Mouse (Mus musculus) frontal cortex, postnatal 25 days (tissue): Measurements from ENCODE around the gene Atp10a.

Experiments
- DNase-seq, 2 experiments: peaks; one replicate each; pipeline ENCODE4 v3.0.0; 2022; ENCODE audit warnings: low spot score in 2 of 2

The Atp10a gene

DNA sequence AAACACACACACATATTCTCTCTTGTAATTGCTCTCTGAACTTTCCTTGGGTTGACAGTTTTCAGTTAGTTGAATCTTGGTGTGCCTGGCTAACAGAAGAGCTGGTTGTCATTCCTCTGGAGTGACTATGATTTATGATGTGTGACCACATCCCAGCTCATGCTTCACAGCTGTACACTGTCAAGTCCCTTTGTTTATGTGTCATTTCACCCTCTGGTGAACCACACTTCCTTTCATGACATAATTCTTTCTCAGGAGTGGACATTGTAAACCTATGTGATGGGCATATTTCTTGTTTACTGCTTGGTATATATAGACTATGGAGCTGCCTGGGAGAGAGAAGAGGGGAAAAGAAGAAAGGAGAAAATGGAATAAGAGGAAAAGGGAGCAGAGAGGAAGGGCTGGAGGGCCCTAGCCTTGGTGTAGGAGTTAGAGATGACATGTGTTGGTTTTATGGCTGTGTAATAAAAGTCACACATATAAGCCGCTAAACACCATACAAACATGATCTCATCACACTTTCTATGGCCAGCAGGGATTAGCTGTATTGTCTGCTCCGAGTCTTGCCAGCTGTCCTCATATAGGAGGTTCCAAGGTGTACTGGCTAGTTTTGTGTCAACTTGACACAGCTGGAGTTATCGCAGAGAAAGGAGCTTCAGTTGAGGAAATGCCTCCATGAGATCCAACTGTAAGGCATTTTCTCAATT, 81.0 kb downstream of the Atp10a start:
- DNase-seq: no peak

DNA sequence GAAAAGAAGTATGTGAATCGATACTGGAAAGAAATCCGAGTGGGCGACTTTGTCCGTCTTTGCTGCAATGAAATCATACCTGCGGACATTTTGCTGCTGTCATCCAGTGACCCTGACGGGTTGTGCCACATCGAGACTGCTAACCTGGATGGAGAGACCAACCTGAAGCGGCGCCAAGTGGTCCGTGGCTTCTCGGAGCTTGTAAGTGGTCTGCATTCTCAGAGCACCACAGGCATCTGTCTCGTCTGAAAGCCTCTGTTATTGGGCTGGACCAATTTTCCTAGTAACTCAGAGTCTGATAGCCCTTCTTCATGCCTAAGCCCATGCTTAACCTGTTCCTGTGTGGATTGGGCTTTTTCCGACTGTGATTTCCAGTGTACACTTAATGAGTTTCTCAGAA, 84.2 kb downstream of the Atp10a start:
- no peak for DNase-seq

DNA sequence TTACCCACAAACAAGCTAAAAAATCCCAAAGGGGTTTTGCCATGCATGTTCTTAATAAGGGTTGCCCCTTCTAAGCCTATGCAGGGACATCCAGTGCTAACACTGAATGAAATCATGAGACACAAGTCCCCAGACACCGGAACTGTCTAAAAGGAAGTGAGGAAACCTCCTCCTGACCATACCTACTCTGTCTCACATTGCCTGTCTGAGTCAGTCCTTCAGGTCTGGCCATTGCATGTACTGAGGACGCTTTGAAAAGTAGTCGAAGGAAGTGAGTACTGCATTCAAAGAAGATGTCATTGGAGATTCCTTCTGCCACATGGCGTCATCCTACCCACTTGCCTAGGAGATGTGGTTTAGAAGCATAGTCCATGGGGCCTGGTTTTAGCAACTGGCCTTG, 84.9 kb downstream of the Atp10a start:
- no peak for DNase-seq

DNA sequence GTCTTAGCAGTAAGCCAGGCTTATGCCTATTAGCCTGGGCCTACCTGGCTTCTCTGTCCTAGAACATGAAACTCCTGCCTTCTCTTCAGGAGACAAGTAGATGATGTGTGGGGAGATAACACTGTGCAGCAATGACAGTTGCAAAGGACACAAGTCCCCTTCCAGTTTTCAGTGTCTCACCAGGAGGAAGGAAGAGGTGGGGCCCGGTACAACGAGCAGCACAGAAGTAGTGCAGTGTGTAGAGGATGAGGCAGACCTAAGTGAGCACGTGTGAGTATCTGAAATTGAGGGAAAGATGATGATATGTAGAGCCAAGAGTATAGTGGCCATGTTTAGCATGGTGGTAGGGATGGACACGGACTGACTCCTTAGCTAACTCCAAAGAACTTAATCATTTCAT, 86.0 kb downstream of the Atp10a start:
- no peak for DNase-seq

DNA sequence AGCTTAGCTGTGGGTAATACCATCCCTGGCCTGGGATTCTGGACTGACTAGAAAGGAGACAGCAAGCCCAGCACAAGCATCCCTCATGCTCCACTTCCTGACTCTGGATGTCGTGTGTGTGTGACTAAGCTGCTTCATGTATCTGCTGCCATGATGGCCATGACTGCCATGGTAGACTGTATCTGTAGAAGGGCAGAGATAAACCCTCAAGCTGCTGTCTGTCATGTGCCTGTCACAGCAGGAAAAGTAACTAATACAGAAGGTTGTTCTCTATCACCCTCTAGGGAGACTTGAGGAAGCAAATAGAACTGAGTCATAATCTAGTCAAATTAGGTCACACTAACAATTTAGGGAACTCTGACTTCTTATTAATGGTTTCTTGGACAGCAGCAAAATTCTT, 86.7 kb downstream of the Atp10a start:
- DNase-seq: no peak

DNA sequence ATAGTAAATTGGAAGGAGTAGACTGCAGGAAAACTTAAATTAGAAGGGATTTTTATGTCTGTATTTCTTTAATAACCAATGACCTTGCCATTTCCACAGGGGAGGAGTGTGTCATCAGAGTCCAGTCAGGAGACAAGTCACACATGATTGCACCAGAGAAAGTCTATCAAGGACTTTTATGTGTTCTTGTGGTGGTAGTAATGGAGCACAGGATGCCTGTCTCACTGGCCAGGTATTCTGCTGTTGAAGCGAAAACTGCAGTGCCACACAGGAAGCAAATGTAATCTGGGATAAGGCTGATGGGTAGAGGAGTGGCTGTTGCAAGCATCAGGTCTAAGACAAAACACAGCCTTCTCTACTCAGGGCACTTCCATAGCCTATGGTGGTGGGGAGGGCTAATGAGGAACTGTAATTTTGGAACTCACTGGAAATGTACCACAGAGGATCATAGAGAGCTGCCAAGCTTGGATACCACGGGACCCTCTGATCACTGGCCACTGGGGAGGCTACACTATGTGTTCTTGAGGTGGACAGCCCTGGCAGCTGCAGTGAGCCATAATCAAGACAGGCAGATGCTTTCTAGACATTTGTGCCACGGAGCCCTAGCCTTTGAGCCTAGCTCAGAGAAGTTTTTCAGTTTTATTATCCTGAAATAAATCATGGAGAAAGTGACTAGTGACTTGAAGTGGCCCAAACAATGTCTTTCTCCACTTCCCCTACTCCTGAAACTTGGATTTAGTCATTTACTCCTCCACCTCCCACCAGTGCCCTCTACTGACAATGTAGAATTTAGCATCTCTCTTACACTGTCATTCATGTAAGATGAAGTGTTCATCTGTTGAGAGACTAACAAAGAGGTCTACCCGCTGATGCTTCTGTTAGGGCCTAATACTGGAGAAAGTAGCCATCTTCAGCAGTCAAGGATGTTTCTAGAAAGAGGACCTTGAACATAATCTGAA, 87.7 kb downstream of the Atp10a start:
- no peak for DNase-seq

DNA sequence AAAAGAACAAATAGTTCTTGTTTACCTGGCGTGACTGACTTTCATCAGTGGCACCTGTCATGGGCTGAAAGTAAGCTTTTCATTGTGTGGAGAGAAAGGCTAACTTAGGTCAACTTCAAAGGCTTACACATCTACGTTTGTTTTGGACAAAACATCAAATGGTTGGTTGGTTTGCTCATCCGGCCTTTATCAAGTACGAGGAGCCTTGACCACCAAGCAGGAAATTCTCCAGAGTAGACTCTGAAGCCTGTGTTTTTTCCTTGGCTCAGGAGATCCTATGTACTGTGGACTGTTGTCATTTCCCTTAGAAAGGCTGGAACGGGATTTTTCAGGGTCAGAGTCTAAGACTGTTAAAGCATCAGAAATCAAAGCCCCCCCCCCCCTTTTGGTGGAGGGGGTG, 90.9 kb downstream of the Atp10a start:
- no peak for DNase-seq

DNA sequence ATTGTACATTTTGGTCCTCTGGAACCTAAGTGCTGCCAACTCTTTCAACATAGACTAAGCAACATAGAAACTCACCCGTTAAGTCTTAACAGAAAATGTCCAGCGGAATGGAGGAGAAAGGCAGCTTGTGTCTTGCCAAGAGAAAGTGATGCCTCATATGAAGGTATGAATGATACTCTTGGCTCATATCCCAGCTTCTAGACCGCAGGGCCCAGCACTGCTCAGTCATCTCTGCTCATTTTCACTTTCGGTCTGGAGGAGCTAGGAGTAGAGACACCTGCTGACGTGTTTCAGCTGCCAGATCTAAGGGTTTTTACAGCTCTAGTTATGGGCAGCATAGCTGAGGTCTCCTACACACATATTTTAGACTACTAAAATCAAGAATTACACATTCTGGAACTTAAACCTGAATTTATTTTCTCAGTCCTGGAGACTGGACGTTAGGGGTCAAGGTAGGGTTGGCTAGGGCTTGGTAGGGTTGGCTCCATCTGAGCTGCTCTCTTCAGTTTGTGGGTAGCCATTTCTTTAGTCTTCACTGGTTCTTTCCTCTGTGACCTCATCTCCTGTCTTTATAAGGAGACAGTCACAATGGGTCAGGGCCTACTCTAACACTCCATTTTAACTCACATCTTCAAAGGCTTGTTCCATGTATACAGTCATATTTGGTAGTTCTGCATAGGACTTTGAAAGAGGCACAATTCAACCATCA, 94.1 kb downstream of the Atp10a start:
- no peak for DNase-seq

DNA sequence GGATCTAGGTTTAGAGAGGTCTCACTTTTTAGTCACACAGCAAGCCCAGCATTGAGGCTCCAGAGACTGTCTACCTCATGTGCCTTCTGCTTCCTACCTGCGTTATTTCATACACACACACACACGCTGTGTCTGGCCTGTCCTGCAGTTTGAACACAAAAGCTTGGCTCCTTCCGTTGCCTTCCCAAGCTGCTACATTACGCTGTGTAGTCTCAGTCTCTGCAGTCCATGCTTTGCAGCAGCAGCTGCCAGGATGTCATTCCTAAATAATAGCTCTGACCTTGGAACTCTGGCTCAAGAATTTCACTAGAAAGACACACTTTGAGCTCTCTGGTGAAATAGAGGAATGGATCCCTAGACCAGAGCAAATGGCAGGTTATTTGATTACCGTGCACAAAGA, 96.1 kb downstream of the Atp10a start:
- no peak for DNase-seq

DNA sequence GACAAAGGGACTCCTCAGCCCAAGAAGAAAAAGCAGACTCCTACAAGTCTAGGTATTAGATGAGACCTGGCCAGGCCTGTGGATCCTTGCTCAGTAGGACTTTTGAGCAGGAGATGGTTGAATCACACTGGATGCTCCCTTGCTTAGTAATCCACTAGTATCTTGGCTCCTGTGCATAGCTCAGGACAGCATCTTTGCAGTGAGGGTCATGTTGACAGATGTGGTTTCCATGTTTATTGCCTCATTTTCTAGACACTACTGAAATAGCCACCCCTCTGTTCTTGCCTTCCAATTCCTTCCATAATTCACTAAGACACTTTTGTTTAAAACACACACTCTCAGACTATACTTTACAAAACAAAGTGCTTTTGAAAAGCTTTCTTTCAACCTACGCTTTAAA, 98.1 kb downstream of the Atp10a start:
- DNase-seq: no peak

DNA sequence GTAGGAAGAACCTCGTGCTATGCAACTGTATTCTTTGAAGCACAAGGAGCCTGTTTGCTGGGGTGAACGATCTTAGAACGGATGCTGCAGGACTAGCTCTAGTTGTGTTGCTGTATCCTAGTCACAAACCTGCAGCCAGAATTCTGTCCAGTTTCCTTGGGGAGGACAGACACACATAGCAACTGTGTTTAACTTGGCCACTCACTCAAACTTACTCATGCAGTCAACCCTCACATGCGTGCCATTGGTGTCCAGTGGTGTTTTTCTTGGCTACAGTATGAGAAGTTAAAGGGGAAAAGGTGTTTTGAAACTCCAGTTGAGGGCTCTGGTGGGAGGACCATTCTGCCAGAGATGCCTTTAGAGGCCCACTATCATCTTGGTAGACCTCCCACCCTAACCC, 98.6 kb downstream of the Atp10a start:
- no peak for DNase-seq

DNA sequence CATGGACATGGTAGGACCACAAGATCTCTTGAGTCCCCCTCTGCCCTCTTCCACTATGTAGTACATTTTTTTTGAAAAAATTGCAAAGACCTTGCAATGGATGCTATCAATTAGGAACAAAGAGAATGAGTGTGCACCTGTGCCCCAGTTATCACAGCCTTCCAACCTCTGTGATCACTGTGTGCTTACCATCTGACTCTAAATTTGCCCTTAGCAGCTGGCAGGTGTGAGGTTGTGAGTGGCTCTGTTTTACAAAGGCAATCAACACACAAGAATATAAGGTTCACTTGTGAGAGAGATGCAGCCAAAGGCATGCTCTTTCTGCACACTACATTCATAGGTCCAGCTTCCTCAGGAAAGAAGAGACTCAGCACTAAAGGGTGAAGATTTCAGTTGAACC, 99.1 kb downstream of the Atp10a start:
- no peak for DNase-seq

DNA sequence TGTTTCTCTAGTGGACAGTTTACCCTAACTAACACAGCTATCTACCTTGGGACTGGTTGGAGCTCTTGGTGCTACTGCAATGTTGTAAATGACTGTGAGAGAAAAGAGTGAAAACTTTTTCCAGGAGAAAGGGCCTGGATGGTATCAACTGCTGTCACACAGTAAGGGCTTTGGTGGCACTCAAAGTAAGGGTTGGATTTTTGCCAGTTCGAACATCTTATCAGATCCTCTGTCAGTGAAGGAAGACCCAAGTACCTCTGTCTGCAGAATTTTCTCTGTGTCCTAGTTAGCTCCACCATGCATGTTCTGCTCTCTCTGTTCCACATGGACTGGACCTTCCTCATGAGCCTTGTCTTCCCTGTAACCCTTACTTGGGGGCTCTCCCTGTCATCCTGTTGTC, 99.9 kb downstream of the Atp10a start:
- DNase-seq: no peak

DNA sequence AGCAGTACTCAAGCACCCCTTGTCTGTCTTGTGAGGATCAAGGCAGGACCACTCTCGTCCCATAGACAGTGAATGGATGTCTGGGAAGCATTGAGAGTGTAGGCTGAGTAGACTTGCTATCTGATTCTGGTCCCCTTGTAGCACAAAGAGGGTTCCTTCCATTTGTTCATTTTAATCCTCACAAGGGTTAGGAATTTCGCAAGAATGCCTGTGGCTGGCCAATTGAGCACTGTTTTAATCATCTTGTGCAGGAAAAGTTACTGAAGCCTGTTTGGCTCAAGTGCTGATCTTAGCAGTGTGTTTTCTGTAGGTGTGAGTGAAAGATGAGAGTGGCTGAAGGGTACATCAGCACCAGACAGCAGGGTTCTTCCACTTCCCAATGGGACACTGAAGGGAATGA, 101.4 kb downstream of the Atp10a start:
- no peak for DNase-seq

DNA sequence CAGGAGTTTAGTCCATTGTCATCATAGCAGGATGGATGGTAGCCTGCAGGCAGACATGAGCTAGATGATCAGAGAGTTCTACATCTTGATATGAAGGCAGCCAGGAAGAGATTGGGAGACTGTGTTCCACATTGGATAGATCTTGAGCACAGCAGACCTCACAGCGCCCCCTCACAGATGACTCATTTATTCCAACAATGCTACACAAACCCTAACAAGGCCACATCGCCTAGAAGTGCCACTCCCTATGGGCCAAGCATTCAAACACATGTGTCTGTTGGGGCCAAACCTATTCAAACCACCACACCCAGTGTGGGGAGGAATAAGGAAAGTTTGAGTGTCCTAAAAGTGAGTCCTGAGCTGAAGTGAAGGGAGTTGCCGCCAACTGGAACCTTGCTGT, 102.4 kb downstream of the Atp10a start:
- DNase-seq: no peak

DNA sequence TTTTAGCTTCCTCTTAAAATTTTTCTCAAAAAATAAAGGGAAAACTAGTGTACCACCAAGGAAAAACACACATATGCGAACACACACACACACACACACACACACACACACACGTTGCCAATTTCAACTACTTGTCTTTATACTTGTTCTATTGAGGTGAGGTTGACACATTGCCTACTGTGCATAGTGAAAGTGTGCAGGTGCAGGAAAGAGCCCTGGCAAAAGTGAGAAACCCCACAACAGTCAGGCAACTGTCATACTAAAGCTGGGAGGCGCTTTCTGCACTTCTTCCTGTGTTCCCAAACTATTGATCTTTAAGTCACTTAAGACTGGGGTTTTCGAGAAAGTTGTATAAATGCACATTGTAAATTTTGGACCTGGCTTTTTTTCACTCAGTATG, 103.3 kb downstream of the Atp10a start:
- DNase-seq: no peak

DNA sequence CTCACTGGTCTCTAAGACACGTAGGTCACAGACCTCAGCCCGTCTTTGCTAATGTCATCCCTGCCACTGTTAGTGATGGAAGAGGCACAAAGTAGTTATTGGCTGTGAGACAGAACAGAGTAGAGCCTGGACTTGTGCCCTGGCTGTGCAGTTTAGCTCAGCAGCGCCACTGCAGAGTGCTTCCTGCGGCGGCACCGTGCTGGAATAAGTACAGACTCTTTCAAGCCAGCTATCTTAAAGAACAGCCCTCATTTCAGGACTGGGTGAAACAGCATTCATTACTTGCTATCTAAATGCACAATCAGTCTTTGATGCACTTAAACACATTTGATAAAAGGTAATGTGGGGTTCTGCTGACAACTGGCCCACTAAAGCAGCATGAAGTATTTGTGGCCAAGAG, 111.3 kb downstream of the Atp10a start:
- DNase-seq: peak in 1 of 2 experiments; percentile 25

DNA sequence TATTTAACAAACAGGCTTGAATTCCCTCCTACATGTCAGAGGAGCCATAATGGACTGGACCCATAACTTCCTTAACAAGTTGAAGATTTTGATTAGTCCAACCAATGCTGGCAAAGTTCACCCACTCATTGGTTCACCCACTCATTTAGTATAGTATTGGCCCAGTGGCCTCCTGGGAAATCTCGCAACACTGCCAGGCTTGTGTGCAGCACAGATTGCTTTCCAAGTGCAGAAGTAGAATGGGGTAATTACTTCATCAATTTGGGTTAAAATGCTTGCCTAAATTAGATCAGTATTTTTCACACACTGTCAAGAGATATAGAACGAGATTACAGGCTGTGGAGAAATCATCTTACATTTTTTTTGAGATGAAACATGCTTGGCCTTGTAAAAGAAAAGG, 112.3 kb downstream of the Atp10a start:
- no peak for DNase-seq

DNA sequence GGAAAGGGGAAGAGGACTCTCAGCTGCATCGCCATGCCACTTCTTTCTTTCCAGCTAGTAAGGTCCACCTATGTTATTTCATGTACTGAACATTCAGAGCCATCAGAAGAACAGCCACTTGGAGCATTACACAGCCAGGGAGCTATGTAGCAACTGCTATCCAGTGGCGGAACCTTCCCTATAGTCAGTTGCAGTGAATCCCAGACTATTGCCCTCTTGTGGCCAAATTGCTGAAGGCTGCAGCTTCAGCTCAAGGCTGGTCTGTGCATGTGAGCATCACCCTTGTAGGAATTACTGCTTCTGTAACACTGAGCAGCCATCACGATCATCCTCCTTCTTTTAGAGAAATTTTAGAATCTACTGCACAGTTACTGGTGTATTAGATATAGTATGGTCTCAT, 114.3 kb downstream of the Atp10a start:
- no peak for DNase-seq

DNA sequence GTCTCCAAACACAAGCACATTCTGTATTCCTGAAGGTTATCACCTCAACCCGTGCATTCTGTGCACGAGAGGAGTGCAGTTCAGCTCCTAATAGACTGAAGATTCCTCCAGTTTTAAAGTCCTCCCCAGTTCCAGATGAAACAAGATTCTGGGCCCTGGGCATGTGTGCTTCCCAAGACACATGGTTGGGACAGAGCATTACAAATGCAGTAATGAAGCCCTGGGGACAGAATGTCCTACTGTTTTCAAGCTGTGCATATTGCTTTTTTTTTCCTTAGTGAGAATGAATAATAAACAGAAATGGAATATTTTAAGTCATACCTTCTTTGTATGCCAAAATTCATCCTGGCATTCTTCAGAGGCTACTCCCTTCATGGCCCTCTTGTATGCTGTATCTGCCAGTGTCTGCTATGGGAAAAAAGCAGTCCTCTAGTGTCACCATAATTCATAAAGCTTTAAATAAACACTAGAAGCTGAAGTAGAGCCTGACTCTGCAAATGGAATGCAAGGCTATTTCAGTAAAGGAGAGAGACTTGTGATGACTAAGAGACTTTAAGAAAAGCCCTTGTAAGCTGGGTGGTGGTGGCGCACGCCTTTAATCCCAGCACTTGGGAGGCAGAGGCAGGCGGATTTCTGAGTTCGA, 116.2 kb downstream of the Atp10a start:
- no peak for DNase-seq

DNA sequence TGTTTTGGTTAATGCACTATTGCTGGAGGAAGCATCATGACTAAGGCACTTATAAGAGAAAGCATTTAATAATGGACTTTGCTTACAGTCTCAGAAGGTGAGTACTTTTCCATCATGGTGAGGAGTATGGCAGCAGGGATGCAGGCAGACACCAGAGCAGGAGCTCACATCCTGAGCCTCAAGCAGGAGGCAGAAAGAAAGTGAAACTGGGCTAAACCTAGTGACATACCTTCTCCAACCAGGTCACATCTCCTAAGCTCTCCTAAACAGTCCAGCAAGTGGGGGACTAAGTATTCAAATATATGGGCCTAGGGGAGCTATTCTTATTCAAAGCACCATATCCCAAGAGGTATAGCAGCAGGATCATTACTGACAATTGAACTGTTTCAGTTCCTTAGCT, 123.2 kb downstream of the Atp10a start:
- DNase-seq: no peak

DNA sequence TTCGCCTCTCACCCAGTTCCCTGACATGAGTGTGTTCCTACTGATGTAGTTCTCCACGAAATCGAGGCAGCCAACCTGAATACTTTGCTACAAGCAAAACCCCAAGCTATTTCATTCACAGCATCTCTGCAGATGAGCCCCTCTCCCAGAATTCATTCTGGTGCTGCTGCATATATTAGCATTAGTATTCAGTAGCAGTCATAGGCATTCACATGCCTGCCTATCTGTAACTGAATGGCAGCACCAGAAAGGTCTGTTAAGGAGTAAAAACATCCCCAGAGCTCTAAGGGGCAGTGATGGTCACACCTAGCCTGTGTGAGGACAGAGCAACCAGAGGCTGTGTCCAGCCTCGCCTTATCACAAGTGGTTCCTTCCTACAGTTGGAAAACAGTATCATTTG, 131.0 kb downstream of the Atp10a start:
- DNase-seq: no peak
